Mouse (Mus musculus): ENCODE measurements around the gene Commd2. TPM values are rescaled to one million over a fixed set of nuclear protein-coding genes. Genes with fewer than 3 reads are reported as not detected.
A peak's percentile ranks its signal among the peaks of the same experiment; 100 is the strongest.

The Commd2 gene
- polyA plus RNA-seq, 1 experiment from 2014 or later, result 102 TPM

DNA sequence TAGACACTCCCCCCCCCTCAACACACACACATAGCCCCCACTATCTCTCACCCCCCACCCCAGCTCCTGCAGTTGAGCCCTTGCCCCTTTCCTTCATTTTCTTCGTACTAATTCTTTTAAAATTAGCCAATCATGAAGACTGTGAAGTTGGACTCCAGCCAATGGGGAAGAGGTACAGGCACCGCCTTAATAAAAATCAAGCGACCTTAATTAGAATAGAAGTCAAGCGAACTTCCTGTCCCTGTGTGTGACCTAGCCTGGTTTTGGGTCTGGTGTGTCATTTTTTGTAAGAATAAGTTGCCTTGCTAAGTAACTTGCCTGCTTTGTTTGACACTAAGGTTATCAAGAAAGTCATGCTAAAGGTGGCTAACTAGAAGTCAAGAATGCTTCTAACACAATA lies 48.9 kb downstream of the Commd2 start:
- Histone ChIP-seq H3K4me3 (ENCODE audit: low read depth, low read length) (no peak overlapping the region), H3K27ac (ENCODE audit: low read depth) (no peak overlapping the region), H3K4me1 (ENCODE audit: insufficient read depth) (no peaks in the 10 kb centered on the region), H3K36me3 (ENCODE audit: insufficient read depth) (no peaks in the 10 kb centered on the region), H3K9me3 (ENCODE audit: low read depth, low read length) (no peaks in the 10 kb centered on the region), H3K27me3 (ENCODE audit: insufficient read depth, low read length) (no peaks in the 10 kb centered on the region), H3K4me2 (no peak overlapping the region), H3K9ac (no peak overlapping the region)
- DNase-seq (no peak), ATAC-seq (ENCODE audit: insufficient read depth) (no peak)
- TF ChIP-seq CTCF (IDR thresholded peaks at IDR 0.05; ENCODE audit: low read depth), result no peak
- 75% methylated on average over 4 of the region's 4 CpGs for WGBS

DNA sequence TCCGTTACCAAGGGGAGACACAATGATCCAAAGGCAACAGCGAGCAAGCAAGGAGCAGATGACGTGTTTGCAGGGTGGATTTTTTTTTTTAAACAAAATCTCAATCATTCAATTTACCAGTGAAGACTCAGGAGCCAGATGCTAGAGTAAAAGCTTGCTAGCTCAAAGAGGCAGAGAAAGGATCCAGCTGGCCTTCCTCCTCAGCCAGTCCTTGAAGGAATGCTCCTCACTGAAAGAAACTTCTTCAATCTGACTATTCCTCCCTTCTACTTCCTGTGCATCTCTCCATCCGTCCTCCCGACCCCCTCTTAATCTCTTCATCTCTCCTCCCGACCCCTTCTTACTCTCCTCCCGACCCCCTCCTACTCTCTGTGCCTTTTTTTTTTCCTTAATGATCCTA lies 54.9 kb downstream of the Commd2 start:
- H3K4me3 ChIP-seq (ENCODE audit: low read depth, low read length), result no peak overlapping the region
- no peaks in the 10 kb centered on the region for H3K36me3 ChIP-seq (ENCODE audit: insufficient read depth)
- H3K4me2 ChIP-seq, result no peak overlapping the region
- H3K4me1 ChIP-seq (ENCODE audit: insufficient read depth), result no peaks in the 10 kb centered on the region
- H3K27ac ChIP-seq (ENCODE audit: low read depth), result no peak overlapping the region
- no peak overlapping the region for H3K9ac ChIP-seq
- no peaks in the 10 kb centered on the region for H3K27me3 ChIP-seq (ENCODE audit: insufficient read depth, low read length)
- no peaks in the 10 kb centered on the region for H3K9me3 ChIP-seq (ENCODE audit: low read depth, low read length)
- DNase-seq (peak; percentile 67), ATAC-seq (ENCODE audit: insufficient read depth) (peak; percentile 60; the same call in 1 of the 2 replicates)
- 27% methylated on average over 7 of the region's 7 CpGs for WGBS
- no peak for TF ChIP-seq CTCF (IDR thresholded peaks at IDR 0.05; ENCODE audit: low read depth)

DNA sequence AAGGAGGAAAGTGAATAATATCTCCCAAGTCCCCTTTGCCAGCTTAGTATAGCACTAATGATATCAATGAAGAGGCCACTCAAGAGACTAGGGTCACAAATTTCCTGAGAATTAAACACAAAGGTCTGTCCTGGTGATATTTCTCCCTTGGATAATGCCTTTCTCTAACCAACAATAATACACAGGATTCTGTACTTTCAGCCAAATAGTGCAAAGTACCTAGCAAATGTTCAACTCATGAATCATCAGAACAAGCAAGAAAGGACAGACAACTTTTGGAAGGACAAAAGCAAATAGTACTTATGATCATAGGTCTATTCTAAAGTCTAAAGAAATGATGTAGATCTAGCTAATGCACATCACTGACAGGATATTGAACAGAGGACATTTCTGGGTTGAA lies 56.0 kb downstream of the Commd2 start:
- DNase-seq (no peak), ATAC-seq (ENCODE audit: insufficient read depth) (no peak)
- Histone ChIP-seq H3K9ac (no peak overlapping the region), H3K36me3 (ENCODE audit: insufficient read depth) (no peaks in the 10 kb centered on the region), H3K4me2 (no peak overlapping the region), H3K4me1 (ENCODE audit: insufficient read depth) (no peaks in the 10 kb centered on the region), H3K4me3 (ENCODE audit: low read depth, low read length) (no peak overlapping the region), H3K27me3 (ENCODE audit: insufficient read depth, low read length) (no peaks in the 10 kb centered on the region), H3K27ac (ENCODE audit: low read depth) (no peak overlapping the region), H3K9me3 (ENCODE audit: low read depth, low read length) (no peaks in the 10 kb centered on the region)
- TF ChIP-seq CTCF (IDR thresholded peaks at IDR 0.05; ENCODE audit: low read depth), result no peak

Small RNA genes lying within 50 kb of the gene (microRNA-seq; reads per million reads assigned to microRNA genes)
- not detected for gene Mir6377 (ENCODE audit: borderline number of aligned reads)

Other genes starting within 250 kb of the Commd2 start
- 0.12 TPM in 1 of 2 replicates, not detected in the other for gene Tm4sf4, start 226.4 kb downstream of the Commd2 start, polyA plus RNA-seq (2014; fragmentation: Nextera tagmentation; extraction: Ambion mirVana)
- 23.4 and 24.8 TPM in 2 replicates for gene Wwtr1, start 75.8 kb downstream of the Commd2 start, polyA plus RNA-seq (2014; fragmentation: Nextera tagmentation; extraction: Ambion mirVana)
- gene Ankub1, start 41.1 kb upstream of the Commd2 start, polyA plus RNA-seq (2014; fragmentation: Nextera tagmentation; extraction: Ambion mirVana), result not detected in 2 replicates
- 62.2 and 67.2 TPM in 2 replicates for gene Rnf13, start 84.3 kb upstream of the Commd2 start, polyA plus RNA-seq (2014; fragmentation: Nextera tagmentation; extraction: Ambion mirVana)
- gene Pfn2, start 196.4 kb upstream of the Commd2 start, polyA plus RNA-seq (2014; fragmentation: Nextera tagmentation; extraction: Ambion mirVana), result 104 TPM in 2 replicates

Measured in lung, embryonic 14.5 days (tissue).